ENCODE assay signal across 8 mouse cellular contexts in genomic region chr19:6969665-6970381, GRCm38 (mm10). TPM values are rescaled to one million over a fixed set of nuclear protein-coding genes. Genes with fewer than 3 reads are reported as not detected.
DNase-seq lines count a peak whose midpoint lies in the region; ATAC-seq and TF ChIP-seq lines count a peak whose summit lies in the region.

No protein-coding gene starts in this region.

- no peaks in the 10 kb centered on the region for H3K36me3 ChIP-seq in heart, adult 2 months (ENCODE audit: control insufficient read depth, insufficient read depth, low read length)
- peaks cover 1% of the 10 kb centered on the region; the same call in 1 of the 2 replicates for H3K36me3 ChIP-seq in kidney, adult 2 months (ENCODE audit: control insufficient read depth, insufficient read depth, low read length)
- peaks cover 13% of the 10 kb centered on the region for H3K36me3 ChIP-seq in lung, embryonic 16.5 days (ENCODE audit: control insufficient read depth, insufficient read depth, low read length)

- ATAC-seq in lung, embryonic 16.5 days (ENCODE audit: low read depth), result peak; percentile 82

- TF ChIP-seq CTCF in heart, adult 2 months (IDR thresholded peaks at IDR 0.05), result peak; percentile 81
- peak; percentile 63 for TF ChIP-seq CTCF in kidney, adult 2 months (conservative IDR thresholded peaks at IDR 0.05; ENCODE audit: insufficient read depth, insufficient read length, low read depth, low read length)
- TF ChIP-seq CTCF in olfactory bulb, adult 2 months (IDR thresholded peaks at IDR 0.05; ENCODE audit: insufficient read depth, low read depth, low read length), result peak; percentile 58

- H3K79me2 ChIP-seq in heart, adult 2 months (replicated peaks; ENCODE audit: control insufficient read depth, insufficient read depth, low read length), result no peaks in the 10 kb centered on the region; the same call in 1 of the 2 replicates

- peaks cover 2% of the 10 kb centered on the region for H3K4me1 ChIP-seq in heart, adult 2 months (ENCODE audit: control insufficient read depth, insufficient read depth, low read length)
- peaks cover 8% of the 10 kb centered on the region; the same call in 1 of the 2 replicates for H3K4me1 ChIP-seq in kidney, adult 2 months (ENCODE audit: control insufficient read depth, insufficient read depth, low read length)
- H3K4me1 ChIP-seq in lung, embryonic 16.5 days (replicated peaks; ENCODE audit: control insufficient read depth, insufficient read depth, low read length), result peaks cover 24% of the 10 kb centered on the region
- peaks cover 22% of the 10 kb centered on the region for H3K4me1 ChIP-seq in olfactory bulb, adult 2 months (ENCODE audit: control insufficient read depth, insufficient read depth, low read length)

- H3K27me3 ChIP-seq in heart, adult 2 months (ENCODE audit: control insufficient read depth, insufficient read depth, low read length), result no peaks in the 10 kb centered on the region
- H3K27me3 ChIP-seq in kidney, adult 2 months (replicated peaks; ENCODE audit: control insufficient read depth, insufficient read depth, low read length), result no peaks in the 10 kb centered on the region
- H3K27me3 ChIP-seq in lung, embryonic 16.5 days (ENCODE audit: control insufficient read depth, insufficient read depth, low read depth, low read length), result no peaks in the 10 kb centered on the region

- DNase-seq in right cerebral cortex, postnatal 10 days (ENCODE audit: low spot score in 2 of 2), result peak; percentile 51 to 64
- no peak for DNase-seq in right cerebral cortex, postnatal 36 days (ENCODE audit: low spot score in 2 of 2)
- peak; percentile 76 for DNase-seq in embryo, embryonic 11 days
- peak; percentile 86 to 89 for DNase-seq in heart, adult 2 months
- DNase-seq in kidney, adult 2 months, result peak; percentile 81
- no peak for DNase-seq in c-Kit-positive CD71-positive TER-119-positive erythroid progenitor cells, embryonic 14.5 days (ENCODE audit: low spot score)

- peak overlapping the region; percentile 92 for H3K27ac ChIP-seq in heart, adult 2 months
- H3K27ac ChIP-seq in kidney, adult 2 months (ENCODE audit: insufficient read depth, low read depth, low read length), result peak overlapping the region; percentile 37; the same call in 1 of the 2 replicates
- 0 out of 2 replicates have a peak overlapping the region, but pooled peaks have one; percentile 43 for H3K27ac ChIP-seq in lung, embryonic 16.5 days (ENCODE audit: low read length)
- H3K27ac ChIP-seq in olfactory bulb, adult 2 months (ENCODE audit: insufficient read depth, low read depth, low read length), result no peak overlapping the region

- WGBS in heart, adult 2 months, result 1% methylated on average over 54 of the region's 55 CpGs
- WGBS in kidney, adult 2 months, result 1% methylated on average over 54 of the region's 55 CpGs
- 1% methylated on average over 52 of the region's 55 CpGs for WGBS in lung, embryonic 16.5 days
- 2% methylated on average over 55 of the region's 55 CpGs for WGBS in olfactory bulb, adult 2 months

- no peak for TF ChIP-seq EP300 in heart, adult 2 months (IDR thresholded peaks at IDR 0.05; ENCODE audit: insufficient read depth, low read depth, low read length)

- TF ChIP-seq POLR2A in heart, adult 2 months (IDR thresholded peaks at IDR 0.05; ENCODE audit: insufficient read depth, low read depth, low read length), result peak; percentile 61
- TF ChIP-seq POLR2A in kidney, adult 2 months (IDR thresholded peaks at IDR 0.05; ENCODE audit: low read depth, low read length), result no peak
- TF ChIP-seq POLR2A in olfactory bulb, adult 2 months (IDR thresholded peaks at IDR 0.05; ENCODE audit: insufficient read depth, low read depth, low read length), result no peak

- peak overlapping the region; percentile 94 for H3K9ac ChIP-seq in heart, adult 2 months (ENCODE audit: low read depth, low read length)
- H3K9ac ChIP-seq in lung, embryonic 16.5 days (ENCODE audit: low read length), result peak overlapping the region; percentile 87

- no peaks in the 10 kb centered on the region for H3K9me3 ChIP-seq in lung, embryonic 16.5 days (ENCODE audit: control insufficient read depth, low read length)

- H3K4me2 ChIP-seq in lung, embryonic 16.5 days (ENCODE audit: low read depth, low read length), result peak overlapping the region; percentile 79

- peak overlapping the region; percentile 62 for H3K4me3 ChIP-seq in heart, adult 2 months
- H3K4me3 ChIP-seq in kidney, adult 2 months (ENCODE audit: insufficient read depth, low read depth, low read length), result peak overlapping the region; percentile 81
- H3K4me3 ChIP-seq in lung, embryonic 16.5 days (ENCODE audit: low read length), result peak overlapping the region; percentile 77
- H3K4me3 ChIP-seq in olfactory bulb, adult 2 months (ENCODE audit: insufficient read depth, low read depth, low read length), result peak overlapping the region; percentile 48

- intact Hi-C loops in heart, adult 2 months (cut with DNase I), result loop anchor here (1.0 kb wide), 1 partner anchor 46 kb away; no protein-coding TSS in a partner anchor

RNA-seq across cellular contexts. Expression of gene Ppp1r14b, which starts 4.9 kb away (rescaled TPM):
- total RNA-seq in heart, adult 2 months (2021), result 10 to 100 TPM; 85.8 to 91.0 TPM
- polyA plus RNA-seq in heart, adult 2 months (2012; rRNA removed), result 42.3 and 56.8 TPM in 2 replicates
- polyA plus RNA-seq in kidney, adult 2 months (2012; rRNA removed), result 48.7 and 55.3 TPM in 2 replicates
- polyA plus RNA-seq in lung, embryonic 16.5 days (2015; fragmentation: Nextera tagmentation; extraction: Ambion mirVana), result 41.4 and 44.8 TPM in 2 replicates
- polyA plus RNA-seq in olfactory bulb, adult 2 months (2012; ENCODE audit: insufficient read depth, insufficient read length, low replicate concordance, missing spikeins), result not detected in 2 replicates

RNA-seq across cellular contexts. Expression of gene Plcb3, which starts 6.4 kb away (rescaled TPM):
- total RNA-seq in heart, adult 2 months (2021), result 10 to 100 TPM; 14.6 to 15.2 TPM
- polyA plus RNA-seq in heart, adult 2 months (2012; rRNA removed), result 27.5 and 33.7 TPM in 2 replicates
- polyA plus RNA-seq in kidney, adult 2 months (2012; rRNA removed), result 40.2 and 53.7 TPM in 2 replicates
- polyA plus RNA-seq in lung, embryonic 16.5 days (2015; fragmentation: Nextera tagmentation; extraction: Ambion mirVana), result 49.1 and 49.8 TPM in 2 replicates
- not detected in 2 replicates for polyA plus RNA-seq in olfactory bulb, adult 2 months (2012; ENCODE audit: insufficient read depth, insufficient read length, low replicate concordance, missing spikeins)

RNA-seq across cellular contexts. Expression of gene Fkbp2, which starts 10.5 kb away (rescaled TPM):
- 10 to 100 TPM; 23.2 to 24.7 TPM for total RNA-seq in heart, adult 2 months (2021)
- polyA plus RNA-seq in heart, adult 2 months (2012; rRNA removed), result 21.1 and 27.6 TPM in 2 replicates
- polyA plus RNA-seq in kidney, adult 2 months (2012; rRNA removed), result 96.3 and 136 TPM in 2 replicates
- 125 and 151 TPM in 2 replicates for polyA plus RNA-seq in lung, embryonic 16.5 days (2015; fragmentation: Nextera tagmentation; extraction: Ambion mirVana)
- polyA plus RNA-seq in olfactory bulb, adult 2 months (2012; ENCODE audit: insufficient read depth, insufficient read length, low replicate concordance, missing spikeins), result not detected in 2 replicates

RNA-seq across cellular contexts. Expression of gene Vegfb, which starts 17.6 kb away (rescaled TPM):
- total RNA-seq in heart, adult 2 months (2021), result 100 to 1,000 TPM; 413 to 501 TPM
- 257 and 355 TPM in 2 replicates for polyA plus RNA-seq in heart, adult 2 months (2012; rRNA removed)
- polyA plus RNA-seq in kidney, adult 2 months (2012; rRNA removed), result 82.9 and 83.0 TPM in 2 replicates
- 20.8 and 28.9 TPM in 2 replicates for polyA plus RNA-seq in lung, embryonic 16.5 days (2015; fragmentation: Nextera tagmentation; extraction: Ambion mirVana)
- not detected in 2 replicates for polyA plus RNA-seq in olfactory bulb, adult 2 months (2012; ENCODE audit: insufficient read depth, insufficient read length, low replicate concordance, missing spikeins)

RNA-seq across cellular contexts. Expression of gene Dnajc4, which starts 22.5 kb away (rescaled TPM):
- 10 to 100 TPM; 45.6 to 57.4 TPM for total RNA-seq in heart, adult 2 months (2021)
- polyA plus RNA-seq in heart, adult 2 months (2012; rRNA removed), result 57.6 and 68.4 TPM in 2 replicates
- polyA plus RNA-seq in kidney, adult 2 months (2012; rRNA removed), result 48.8 and 50.1 TPM in 2 replicates
- 26.4 and 30.3 TPM in 2 replicates for polyA plus RNA-seq in lung, embryonic 16.5 days (2015; fragmentation: Nextera tagmentation; extraction: Ambion mirVana)
- polyA plus RNA-seq in olfactory bulb, adult 2 months (2012; ENCODE audit: insufficient read depth, insufficient read length, low replicate concordance, missing spikeins), result not detected in 2 replicates

Comparison
In these comparisons a context has a peak if more than half of its experiments do, and no peak if none do; other contexts are left out.
1. DNase-seq: peak in right cerebral cortex, postnatal 10 days (2 of 2), embryo, embryonic 11 days (single experiment), heart, adult 2 months (2 of 2) and kidney, adult 2 months (single experiment); none in right cerebral cortex, postnatal 36 days (0 of 2) and c-Kit-positive CD71-positive TER-119-positive erythroid progenitor cells, embryonic 14.5 days (single experiment).
2. RNA of gene Fkbp2, which starts 10.5 kb away (polyA plus RNA-seq): 96.3 to 136 TPM in kidney, adult 2 months, 125 to 151 TPM in lung, embryonic 16.5 days and 21.1 to 27.6 TPM in heart, adult 2 months; not detected in olfactory bulb, adult 2 months; every median in the first group is over 10 times any median in the second.
3. Peak in every context shown above with its lines, with median percentiles within 50 percentile points of each other: H3K4me3 ChIP-seq and CTCF ChIP-seq.